Mouse (Mus musculus) kidney, postnatal 10 days (tissue): ENCODE data around the gene Clca1.
"Not testable (repeated sequence)": the region's sequence is repeated elsewhere in the genome, so short reads cannot be mapped to it uniquely, and the experiment has no call there.

Experiments used
- DNase-seq: peaks from one replicate; pipeline ENCODE4 v3.0.0; 2021; ENCODE audit warnings: mixed read lengths

The Clca1 gene

DNA sequence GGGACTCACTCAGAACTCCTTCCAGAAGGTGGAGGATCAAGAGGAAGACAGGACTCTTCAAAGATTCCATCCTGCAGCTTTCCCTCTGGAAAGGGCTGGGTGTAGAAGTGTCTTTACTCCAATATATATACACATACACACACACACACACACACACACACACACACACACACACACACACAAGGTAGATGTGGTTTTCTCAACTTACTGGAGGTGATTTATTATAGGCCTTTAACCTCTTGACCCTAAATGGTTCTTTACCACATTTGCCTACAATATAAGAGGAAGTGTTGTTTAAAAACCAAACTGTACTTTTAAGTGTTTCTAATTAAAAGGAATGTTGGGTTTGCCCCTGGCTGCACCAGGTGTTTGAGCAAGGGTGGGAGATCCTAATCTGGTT lies at the start of gene Clca1:
TSS of gene Clca1 (minus strand) at position 101 of the 400 bp plus-strand sequence.
- DNase-seq = no peak

DNA sequence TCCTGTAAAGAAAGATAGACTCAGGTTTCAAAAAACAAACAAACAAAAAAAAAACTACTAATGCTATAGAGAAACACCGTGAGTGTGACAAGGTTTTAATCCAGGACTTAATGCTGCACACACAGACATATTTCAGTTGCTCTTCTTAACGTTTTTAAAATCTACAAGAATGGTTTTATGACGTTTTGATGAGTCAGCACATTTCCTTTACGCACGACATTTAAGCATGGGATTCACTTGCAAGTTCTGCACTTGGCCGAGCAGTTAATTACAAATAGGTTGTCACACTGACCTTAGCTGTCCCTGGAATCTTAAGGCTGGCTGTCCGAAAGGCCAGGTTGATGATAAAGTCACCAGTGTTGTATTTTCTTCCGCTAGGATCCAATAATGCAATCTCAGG lies 48.3 kb upstream of the Clca1 start:
- no peak for DNase-seq

DNA sequence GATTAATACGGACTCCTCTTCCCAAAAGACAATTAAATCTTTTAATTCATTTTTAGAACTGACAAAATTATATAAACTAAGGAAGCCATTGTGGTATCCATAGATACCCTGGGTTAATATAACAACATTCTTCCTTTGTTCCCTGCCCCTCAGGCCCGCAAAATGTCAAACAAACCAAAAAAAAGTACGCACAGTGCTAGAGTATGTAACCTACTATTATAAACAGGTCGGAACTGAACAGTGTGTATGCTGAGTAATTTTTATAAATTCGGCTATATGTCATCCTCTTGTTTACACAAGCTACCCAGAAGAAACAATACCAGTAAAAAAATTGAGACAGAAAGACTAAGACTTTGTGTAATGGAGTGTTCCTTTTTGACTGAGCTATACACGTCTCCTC lies 45.8 kb upstream of the Clca1 start:
- DNase-seq = no peak

DNA sequence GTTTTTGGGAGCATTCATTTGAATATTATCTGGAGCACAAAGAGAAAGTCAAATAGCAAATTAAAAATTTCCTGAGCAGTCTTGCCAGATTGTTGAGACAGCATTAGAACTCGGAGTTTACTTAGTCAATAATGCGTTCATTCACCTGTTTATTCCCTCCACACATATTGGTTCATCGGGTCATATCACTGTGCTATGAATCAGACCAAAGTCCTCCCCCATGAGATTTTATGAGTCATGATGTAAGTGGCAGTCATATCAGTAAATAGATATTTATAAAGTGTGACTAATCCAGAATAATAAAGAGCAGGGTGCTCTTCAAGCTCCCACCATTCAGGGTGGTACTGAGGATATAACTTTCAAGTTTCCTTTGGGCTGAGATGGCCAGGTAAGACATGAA lies 39.8 kb upstream of the Clca1 start:
- no peak for DNase-seq

DNA sequence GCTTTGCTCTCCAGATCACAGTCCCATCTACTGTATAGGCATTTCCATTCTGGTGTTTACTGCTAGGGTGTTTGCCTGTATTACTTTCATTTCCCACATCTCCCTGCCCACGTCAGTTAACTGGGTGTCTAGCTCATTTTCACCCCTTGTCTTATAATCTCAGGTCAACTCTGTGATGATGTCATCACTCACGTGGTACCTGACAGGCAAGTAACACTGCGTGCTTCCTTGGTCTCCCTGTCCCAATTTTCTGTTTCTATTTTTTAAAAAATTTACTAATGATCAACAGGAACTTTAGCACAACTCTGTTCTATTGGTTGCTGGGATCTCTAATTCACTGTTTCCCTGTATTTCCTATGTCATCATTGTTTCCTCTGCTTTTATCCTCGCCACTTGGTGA lies 36.4 kb upstream of the Clca1 start:
- DNase-seq = no peak

DNA sequence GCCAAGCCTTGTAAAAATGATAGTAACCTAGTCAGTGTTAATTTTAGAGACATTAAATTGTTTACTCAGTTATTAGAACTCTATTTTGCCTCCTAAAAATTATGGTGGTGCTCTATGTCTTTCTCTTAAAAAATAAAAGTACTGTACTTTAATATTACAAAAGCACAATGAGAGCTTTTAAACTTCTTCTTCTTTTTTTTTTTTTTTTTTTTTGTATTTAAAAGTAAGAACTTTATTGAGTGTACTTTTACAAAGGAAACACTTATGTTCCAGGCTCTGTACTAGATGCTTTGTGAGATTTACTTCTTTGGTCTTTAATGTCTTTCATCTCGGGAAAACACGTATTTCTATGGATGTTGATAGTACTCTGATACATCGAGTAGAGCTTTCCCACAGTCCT lies 22.6 kb upstream of the Clca1 start:
- DNase-seq = not testable (repeated sequence)

DNA sequence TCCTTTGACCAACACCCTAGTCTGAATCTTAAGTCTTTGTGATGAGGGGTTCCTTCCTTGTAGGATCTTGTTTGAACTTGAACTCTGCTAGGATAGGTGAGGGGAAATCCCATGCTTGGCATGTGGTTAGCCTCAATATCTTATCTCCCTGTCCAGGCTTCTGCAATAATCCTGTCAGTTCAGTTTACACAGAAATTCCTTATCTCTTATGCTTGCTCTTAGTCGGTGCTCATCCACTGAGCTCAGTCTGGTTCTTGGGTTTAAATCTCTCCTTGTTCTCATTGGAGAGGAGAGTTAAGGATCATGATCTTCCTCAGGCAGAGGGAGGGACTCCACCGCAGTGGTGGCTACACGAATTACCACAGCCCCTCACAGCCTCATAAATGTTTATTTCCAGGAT lies 17.2 kb upstream of the Clca1 start:
- no peak for DNase-seq

DNA sequence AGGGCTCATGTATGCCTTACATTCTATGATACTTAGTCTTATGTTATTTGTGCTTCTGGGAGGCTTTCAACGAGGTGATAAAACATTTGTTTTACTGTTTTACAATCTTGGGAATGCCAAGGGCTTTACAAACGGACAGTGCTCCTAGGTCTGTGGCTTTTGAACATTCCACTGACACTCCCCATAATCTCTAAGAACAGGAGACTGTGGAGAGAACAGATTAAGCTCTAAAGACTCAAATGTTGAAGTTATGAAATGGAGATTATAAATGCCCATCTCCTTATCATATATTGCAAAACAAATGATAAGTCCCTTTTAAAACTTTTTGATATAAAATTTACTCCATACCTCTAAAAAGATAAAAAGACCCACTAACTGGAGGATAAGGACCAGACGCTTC lies 6.2 kb upstream of the Clca1 start:
- DNase-seq = no peak

DNA sequence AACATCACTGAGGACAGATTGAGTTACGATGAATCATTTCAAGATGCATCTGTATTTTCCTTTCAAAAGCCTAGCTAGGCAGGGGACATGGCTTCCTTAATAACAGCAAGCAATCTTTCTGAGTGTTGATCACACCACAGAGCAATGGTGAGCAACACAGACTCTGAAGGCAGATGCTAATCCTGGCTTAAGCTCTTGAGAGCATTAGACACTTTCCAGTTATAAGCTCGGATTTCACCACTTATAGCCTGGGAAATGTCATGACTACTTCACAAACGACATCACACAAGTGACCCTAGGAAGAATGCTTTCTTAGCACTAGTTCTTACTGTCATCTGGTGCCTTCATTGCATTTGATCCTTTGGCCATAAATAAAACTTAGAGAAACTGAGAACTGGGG lies 4.5 kb downstream of the Clca1 start:
- no peak for DNase-seq

DNA sequence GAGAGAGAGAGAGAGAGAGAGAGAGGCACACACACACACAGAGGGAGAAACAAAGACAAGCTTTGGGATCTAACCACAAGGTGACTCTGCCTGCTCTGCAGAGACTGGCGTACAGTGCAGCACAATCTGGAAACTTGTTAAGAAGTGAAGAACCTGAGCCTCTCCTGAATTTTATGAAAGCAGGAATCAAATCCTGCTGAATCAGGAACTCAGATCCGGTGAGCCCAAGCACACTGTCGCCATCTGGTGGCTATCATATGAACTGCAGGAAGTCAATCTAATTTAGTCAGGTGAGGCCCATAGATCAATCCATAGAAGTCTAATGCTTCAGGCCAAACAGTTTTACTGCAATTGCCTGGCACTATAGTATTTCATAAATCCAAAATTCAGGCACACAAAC lies 5.8 kb downstream of the Clca1 start:
- DNase-seq = peak; percentile 62

DNA sequence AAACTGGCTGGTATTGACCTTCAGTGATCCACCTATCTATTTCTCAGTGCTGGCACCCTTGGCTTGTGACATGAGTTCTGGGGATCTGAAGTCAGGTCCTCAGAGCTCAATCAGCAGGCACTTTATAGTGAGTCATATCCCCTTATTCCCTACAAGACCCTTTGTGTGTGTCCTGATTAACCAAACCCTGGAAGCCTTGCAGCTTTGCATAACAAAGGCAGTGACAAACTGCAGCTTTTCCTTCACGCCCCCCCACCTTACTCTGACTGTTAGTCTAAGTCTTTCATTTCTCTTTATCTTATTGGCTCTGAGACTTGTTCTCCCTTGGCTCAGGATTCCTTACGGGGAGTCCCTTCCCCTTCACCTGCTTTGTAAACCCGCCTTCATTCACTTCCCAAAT lies 14.8 kb downstream of the Clca1 start:
- DNase-seq = no peak

DNA sequence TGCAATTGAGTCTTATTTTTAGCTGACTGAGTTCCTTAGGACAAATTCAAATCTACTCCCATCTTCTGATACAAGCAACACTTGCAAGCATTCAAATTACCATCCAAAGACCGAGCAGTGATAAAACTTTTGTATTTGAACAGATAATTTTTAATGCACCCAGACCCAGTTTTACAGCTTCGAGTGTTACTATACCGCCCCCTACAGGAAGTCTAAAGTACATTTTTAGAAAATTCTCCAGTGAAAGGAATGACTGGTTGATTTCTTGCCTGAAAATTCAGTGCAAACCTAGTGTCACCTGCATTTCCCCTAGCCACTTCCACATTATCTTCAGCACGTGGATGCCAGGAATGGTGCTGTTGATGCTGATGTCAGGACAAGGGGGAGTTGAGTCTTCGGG lies 28.2 kb downstream of the Clca1 start:
- DNase-seq = no peak

DNA sequence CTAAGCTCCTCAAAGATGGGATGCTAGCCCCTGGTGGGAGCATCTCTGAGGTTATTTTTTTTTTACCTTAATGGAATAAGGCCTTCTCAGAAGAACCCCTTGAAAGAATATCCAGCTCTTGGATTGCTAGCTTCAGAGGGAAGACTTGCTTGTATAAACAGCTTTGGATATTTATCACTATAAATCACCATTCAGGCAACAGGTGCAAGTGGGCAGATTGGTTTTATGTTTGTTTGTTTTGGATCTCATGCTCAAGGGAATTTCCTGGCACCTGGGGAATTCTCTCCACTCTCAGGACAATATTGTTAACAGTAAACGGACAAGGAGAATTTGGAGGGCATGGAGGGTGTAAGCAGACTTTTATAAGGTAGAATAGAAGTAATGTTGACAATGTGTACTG lies 31.7 kb downstream of the Clca1 start:
- no peak for DNase-seq

DNA sequence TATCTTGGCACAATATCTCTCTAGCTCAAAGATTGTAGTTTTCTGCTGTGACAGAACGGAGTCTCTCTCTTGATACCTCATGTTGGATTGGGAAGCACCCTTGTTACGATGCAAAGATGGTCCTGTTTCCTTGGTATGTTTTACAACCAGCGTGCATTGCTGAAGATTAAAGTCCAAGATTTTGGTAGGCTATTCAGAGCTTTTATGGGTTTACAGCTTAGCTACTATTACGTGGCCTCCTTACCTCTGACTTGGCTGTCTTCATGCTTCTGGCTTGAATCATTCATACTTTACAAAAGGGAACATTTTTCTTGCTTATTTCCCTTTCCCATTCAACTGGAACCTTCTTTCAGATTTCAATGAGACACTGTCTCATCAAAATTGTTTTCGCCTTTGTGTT lies 39.5 kb downstream of the Clca1 start:
- DNase-seq = no peak

DNA sequence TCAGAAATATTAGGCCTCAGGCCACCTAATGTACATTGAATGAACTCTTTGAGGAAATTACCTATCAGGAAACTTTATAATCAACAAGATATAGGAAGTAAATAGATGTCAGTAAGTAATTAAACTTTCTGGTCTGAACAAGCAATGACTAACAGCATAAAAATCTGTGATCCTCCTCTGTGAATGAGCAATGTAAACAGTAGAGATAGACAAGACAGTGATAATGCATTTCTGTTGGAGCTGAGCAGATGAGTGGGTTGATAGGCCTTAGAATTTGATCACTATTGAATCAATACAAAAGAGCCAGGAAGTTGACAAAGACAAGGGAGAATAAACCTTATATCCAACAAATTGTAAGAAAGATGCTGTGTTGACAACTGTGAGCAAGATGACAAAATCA lies 40.0 kb downstream of the Clca1 start:
- no peak for DNase-seq

DNA sequence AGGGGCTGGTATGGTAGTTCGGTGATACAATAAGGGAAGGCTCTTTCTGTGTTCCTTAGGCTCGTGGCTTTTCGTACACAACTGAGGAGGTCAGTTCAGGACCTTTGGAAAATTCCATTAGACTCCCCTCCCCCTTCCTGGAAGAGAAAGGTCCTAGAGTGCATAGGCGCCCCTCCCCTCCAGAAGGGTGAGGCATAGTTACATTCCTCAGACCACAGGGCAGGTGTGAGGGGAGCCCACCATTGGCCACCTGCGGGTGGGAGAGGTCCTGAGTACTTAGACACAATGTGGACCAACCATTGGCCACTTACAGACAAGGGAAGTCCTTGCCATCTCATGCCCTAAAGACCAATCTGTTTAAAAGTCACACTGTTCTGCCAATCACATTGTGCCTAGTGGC lies 46.7 kb downstream of the Clca1 start:
- DNase-seq = no peak

DNA sequence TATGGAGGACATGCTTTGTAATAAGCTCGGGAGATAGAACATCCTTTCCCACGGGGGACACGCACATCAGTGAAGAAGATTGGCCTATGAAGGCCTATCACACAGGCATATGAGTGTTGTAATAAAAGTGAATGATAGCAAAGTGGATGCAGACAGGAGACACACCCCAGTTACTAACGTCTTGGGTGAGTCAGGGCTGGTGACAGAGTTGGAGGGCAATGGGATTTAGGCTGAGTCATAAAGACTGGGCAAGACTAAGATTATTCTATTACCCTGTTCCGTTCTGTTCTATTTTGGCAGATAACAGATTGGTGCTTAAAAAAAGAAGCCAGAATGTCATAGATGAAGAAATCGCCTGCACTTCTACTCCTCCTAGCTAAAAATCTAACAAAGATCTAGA lies 52.0 kb downstream of the Clca1 start:
- DNase-seq = no peak

DNA sequence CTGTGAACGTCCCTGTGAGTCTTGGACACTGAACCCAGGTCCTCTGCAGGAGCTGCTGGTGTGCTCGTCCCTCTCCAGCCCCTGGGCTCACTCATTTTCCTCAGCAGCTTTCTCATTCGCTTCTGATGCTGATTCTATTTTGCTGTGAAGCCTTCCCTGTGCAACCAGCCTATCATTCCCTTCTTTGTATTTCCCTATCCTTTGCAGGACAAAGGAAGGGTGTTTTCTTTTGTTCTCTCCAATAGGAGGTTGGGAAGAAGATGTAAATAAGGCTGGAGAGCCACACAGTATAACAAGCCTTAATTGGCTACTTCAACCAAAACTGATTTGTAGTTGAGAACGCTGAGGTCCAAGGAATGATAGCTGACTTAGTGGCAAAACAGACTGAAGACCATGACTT lies 54.9 kb downstream of the Clca1 start:
- no peak for DNase-seq

DNA sequence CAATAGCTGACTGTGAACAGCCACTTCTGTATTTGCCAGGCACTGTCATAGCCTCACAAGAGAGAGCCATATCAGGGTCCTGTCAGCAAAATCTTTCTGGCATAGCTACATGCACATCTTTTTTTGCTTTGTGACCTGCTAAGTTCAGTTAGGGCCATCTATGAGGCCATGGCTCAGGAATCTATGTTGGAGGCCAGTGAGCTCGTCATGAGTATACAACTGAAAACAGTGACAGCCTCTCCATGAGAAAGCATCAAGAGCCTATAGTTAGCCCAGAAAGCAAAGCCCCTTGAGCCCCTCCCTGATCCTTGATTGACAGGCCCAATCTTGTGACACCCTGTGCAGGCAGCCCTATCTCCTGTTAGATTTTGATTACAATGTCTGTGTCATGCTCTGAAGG lies 56.5 kb downstream of the Clca1 start:
- DNase-seq = no peak

DNA sequence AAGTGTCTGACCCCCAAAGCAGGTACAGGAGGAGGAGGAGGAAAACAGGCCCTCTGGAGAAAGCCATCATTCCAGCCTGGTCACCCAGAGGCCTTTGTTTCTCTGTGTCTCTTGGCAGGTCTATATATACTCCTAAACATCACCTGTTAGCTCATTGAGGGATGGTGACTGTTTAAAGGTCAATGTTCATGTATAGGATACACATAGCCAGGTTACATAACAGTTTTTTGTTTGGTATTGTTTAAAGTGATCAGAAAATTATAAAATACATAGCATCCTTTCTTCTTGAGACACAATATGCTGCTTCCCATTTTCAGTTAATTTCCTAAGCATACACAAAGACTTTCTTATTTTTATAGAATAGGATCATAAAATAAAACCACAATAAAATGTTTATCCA lies 57.6 kb downstream of the Clca1 start, which contains the start of gene Clca4a:
TSS of gene Clca4a (minus strand) at position 101 of the 400 bp plus-strand sequence.
- DNase-seq = no peak

DNA sequence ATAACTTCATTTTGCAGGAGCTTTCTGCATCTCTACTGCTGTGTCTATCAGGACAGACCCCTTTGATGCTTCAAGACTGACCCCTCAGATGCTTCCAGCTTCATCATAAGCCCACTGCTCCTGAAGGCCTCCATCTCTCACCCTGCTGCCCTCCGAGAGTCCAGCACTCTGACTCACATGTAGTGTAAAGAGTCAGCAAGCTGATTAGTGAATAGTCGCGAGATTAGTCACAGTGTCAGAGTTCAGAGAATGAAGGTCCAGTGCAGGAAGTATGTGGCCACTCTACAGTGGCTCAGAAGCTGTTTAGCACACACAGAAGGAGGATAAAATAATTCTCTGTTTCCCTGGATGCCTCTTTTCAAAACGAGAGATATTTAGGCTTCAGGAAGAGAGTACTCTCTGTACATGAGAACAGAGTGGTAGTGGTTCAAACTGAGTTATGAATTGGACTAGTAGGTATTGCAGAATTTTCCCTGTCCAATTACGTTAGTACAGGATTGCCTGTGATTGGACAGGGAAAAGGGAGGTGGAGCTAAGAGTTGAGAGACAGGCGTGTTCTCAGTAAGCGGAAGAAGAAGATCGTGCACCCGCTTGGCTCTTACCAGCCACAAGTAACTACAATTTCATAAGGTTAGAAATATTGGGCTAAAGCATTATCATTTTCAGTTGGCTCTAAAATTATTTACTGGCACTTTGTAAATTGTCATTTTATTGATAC lies 60.9 kb downstream of the Clca1 start:
- DNase-seq = no peak

DNA sequence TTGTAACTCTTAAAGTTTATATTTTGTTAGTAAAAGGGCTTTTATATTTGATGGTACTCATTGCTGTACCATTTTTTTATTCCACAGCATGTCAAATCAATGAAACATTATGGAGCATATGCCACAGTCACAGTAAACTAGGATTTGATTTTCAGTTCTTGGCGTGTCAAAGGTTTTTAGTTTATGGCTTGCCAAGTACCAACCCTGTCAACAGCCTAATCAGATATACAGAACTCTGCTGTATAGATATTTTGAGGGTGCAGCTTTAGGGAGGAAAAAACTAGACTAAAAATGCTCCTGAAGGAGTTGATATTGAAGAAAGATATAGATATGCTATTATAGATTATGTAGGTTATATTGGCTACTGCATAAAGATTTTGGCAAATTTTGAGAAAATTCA lies 62.8 kb downstream of the Clca1 start:
- DNase-seq = no peak

DNA sequence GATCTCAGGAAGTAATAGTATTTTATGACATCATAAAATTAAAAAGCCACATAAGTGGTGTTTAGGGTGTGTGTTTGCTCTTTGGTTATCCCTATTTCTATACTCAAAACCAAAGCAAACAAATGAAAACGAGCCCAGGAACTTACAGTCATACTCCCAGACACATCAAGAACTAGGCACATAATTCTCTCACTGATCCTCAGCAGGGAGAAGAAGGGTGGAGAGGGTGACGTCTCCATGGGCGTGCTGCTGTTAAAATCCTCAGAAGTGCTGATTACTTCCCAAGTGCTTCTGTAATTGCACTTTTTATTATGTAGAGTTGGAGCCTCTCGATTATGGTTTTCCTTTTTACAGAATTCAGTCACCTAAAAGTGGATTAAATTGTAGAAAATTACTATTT lies 66.5 kb downstream of the Clca1 start:
- DNase-seq = no peak
